Mouse (Mus musculus): ENCODE data around the gene St3gal6. TPM values are rescaled to one million over a fixed set of nuclear protein-coding genes. Genes with fewer than 3 reads are reported as not detected.

St3gal6 gene
- 12.8 and 14.0 TPM in 2 replicates for polyA plus RNA-seq (2014; fragmentation: Nextera tagmentation; extraction: Ambion mirVana)

DNA sequence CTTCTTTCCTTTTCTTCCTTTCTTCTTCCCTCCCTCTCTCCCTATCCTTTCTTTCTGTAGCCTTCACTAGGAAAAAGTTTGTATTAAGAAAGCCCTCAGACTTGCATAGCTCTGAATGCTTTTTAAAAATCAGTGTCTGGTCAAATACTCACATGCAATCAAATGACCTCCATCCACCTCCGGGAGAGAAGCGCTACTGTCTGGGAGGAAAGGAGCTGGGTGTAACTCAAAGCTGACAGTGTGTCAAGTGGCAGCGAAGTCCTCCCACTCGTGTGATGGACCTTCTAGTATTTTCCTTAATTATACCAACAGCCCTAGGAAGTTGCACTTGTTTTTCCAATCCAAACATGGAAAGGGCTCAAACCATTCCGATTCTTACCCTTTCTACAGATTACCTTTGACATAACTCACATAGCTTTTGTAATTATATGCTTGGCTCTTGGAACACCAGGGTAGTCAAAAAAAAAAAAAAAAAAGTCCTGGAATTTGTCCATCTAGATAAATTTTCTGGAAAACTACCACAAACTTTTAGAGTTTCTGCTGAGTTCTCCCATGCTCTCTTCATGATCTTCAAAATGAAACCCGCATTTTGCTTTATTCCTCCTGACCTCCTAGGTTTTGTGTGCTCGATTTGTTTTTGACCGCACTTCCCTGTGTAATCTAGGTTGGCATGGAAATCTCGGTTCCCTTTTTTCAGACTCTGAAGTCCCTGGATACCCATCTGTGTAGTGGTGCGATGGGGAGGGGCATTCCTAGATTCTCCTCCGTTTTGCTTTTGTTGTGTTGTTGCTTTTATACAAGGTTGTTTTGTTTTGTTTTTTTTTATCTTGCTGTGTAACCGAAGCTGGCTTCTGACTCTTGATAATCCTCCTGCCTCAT is at the start of gene St3gal6:
Gene St3gal6, minus strand, starts transcription at position 272 of the 879 bp plus-strand sequence.
- no peaks in the 10 kb centered on the region for H3K27me3 ChIP-seq (replicated peaks; ENCODE audit: control insufficient read depth, insufficient read depth, low read length)
- H3K4me2 ChIP-seq (ENCODE audit: low read depth, low read length), result peak within 1 kb of the TSS; percentile 73
- H3K9ac ChIP-seq (ENCODE audit: low read depth, low read length), result peak within 1 kb of the TSS; percentile 81
- H3K27ac ChIP-seq (replicated peaks; ENCODE audit: low read depth, low read length), result peak within 1 kb of the TSS; percentile 77
- no peaks in the 10 kb centered on the region for H3K4me1 ChIP-seq (ENCODE audit: control insufficient read depth, insufficient read depth, low read length)
- 86% methylated on average over 12 of the region's 12 CpGs for WGBS
- peaks cover 10% of the 10 kb centered on the region for H3K9me3 ChIP-seq (ENCODE audit: control insufficient read depth, low read length)
- ATAC-seq (ENCODE audit: low read depth) (no peak), DNase-seq (ENCODE audit: low spot score) (no peak)
- peak within 1 kb of the TSS; percentile 78 for H3K4me3 ChIP-seq (ENCODE audit: low read depth, low read length)
- no peaks in the 10 kb centered on the region for H3K36me3 ChIP-seq (ENCODE audit: control insufficient read depth, insufficient read depth, low read length)

DNA sequence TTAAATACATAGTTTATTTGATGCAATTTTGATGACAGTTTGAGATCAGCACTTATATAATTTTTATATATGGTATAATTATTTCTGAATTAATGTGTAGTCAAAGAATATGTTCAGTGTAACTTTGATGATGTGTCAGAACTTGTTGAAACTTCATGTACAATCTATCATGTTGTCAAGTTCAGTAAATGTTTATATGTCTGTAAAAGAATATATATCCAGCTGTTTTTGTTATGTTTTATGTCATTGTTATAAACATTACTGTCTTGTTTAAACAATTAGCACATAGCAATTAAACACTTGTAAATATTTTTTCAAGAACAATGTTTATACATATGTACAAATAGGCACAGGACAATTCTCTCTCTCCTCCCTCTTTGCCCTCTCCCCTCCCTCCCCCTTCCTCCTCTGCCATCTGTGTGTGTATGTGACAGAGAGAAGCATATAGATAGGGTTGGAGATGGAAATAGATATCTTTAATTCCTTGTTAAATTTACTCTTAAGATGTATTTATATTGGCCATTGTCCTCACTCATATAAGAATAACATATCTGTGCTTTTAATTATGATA is 46.7 kb upstream of the St3gal6 start:
- no peaks in the 10 kb centered on the region for H3K4me1 ChIP-seq (ENCODE audit: control insufficient read depth, insufficient read depth, low read length)
- ATAC-seq (ENCODE audit: low read depth), result no peak

DNA sequence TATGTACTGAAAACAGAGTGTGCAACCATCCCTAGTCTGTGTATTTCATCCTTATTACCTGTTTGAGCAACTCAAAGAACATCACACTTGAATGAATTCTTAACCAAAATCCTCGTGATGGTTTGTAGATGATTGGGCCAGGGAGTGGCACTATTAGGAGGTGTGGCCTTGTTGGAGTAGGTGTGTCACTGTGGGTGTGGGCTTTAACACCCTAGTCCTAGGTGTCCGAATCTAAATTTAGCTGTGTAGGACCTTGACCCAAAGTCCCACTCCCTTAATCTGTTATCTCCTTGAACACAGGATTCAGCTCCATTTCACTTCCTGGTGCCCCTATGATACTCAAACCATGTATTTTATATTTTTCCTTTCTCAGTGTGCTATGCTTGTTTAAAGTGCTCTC is 37.2 kb upstream of the St3gal6 start:
- no peak overlapping the region for H3K9ac ChIP-seq (ENCODE audit: low read depth, low read length)
- no peak overlapping the region for H3K27ac ChIP-seq (replicated peaks; ENCODE audit: low read depth, low read length)
- WGBS, result 82% methylated on average over 2 of the region's 2 CpGs
- H3K36me3 ChIP-seq (ENCODE audit: control insufficient read depth, insufficient read depth, low read length), result no peaks in the 10 kb centered on the region
- H3K4me3 ChIP-seq (ENCODE audit: low read depth, low read length), result no peak overlapping the region
- no peak for ATAC-seq (ENCODE audit: low read depth)
- H3K9me3 ChIP-seq (ENCODE audit: control insufficient read depth, low read length), result no peaks in the 10 kb centered on the region
- no peaks in the 10 kb centered on the region for H3K27me3 ChIP-seq (replicated peaks; ENCODE audit: control insufficient read depth, insufficient read depth, low read length)
- no peaks in the 10 kb centered on the region for H3K4me1 ChIP-seq (ENCODE audit: control insufficient read depth, insufficient read depth, low read length)
- no peak for DNase-seq (ENCODE audit: low spot score)
- H3K4me2 ChIP-seq (ENCODE audit: low read depth, low read length), result no peak overlapping the region

More for the DNA sequence above, 46.7 kb upstream of the St3gal6 start:
- no peaks in the 10 kb centered on the region for H3K9me3 ChIP-seq (ENCODE audit: control insufficient read depth, low read length)
- no peak overlapping the region for H3K4me2 ChIP-seq (ENCODE audit: low read depth, low read length)
- no peak overlapping the region for H3K4me3 ChIP-seq (ENCODE audit: low read depth, low read length)
- H3K27ac ChIP-seq (replicated peaks; ENCODE audit: low read depth, low read length), result no peak overlapping the region
- no peak for DNase-seq (ENCODE audit: low spot score)
- H3K36me3 ChIP-seq (ENCODE audit: control insufficient read depth, insufficient read depth, low read length), result no peaks in the 10 kb centered on the region
- no peak overlapping the region for H3K9ac ChIP-seq (ENCODE audit: low read depth, low read length)
- no peaks in the 10 kb centered on the region for H3K27me3 ChIP-seq (replicated peaks; ENCODE audit: control insufficient read depth, insufficient read depth, low read length)

DNA sequence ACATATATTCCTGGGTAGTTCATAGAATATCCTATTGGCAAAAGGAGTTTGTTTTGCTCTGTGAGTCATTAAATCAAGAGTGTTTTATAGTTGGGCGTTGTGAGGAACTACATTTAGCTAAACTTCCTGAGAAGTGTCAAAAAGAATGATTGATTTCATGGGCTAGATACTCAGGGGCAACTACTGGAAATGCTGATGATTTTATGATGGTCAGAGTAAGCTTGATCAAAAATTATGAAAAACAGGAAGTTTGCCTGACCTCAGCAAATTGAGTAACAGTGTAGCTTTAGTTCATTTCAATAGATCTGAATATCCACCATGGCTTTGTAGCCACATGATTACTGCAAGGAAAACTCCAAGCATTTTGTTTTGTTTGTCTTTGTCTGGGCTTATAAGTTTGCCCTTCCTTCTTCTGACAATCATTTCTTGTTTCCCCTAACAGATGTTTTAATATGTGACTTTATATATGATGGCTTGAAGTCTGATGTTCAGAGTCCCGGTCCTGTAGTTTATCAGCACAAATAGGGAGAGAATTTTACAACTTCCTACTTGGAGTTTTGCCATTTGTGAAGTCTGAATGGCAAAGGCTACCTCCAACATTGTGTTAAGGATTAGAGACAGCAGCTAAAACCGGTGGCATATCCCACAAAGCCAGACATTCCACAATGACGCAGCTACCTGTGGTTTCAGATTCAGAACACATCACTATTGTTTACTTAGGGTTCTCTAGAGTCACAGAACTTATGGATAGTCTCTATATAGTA is 32.2 kb upstream of the St3gal6 start:
- no peak for ATAC-seq (ENCODE audit: low read depth)
- 72% methylated on average over 4 of the region's 4 CpGs for WGBS

DNA sequence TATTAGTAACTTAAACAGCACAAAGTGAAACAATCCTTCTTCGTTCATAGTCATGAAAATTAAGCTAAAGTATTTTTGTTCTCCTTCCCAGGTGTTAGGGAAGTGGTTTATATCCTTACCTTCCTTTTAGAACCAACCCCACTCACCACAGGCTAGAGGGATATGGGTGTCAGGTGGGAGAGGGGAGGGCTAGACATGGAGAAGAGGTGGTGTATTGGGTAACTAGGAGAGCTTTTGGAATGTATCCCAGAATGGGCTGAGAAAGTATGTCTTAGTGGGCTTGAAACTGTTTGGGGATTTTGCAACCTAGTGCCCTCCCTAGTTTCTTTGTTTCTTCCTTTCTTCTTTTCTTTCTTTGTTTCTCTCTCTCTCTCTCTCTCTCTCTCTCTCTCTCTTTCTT is 30.6 kb upstream of the St3gal6 start:
- Histone ChIP-seq H3K4me3 (ENCODE audit: low read depth, low read length) (no peak overlapping the region), H3K4me1 (ENCODE audit: control insufficient read depth, insufficient read depth, low read length) (no peaks in the 10 kb centered on the region), H3K4me2 (ENCODE audit: low read depth, low read length) (no peak overlapping the region), H3K27me3 (replicated peaks; ENCODE audit: control insufficient read depth, insufficient read depth, low read length) (no peaks in the 10 kb centered on the region), H3K9me3 (ENCODE audit: control insufficient read depth, low read length) (no peaks in the 10 kb centered on the region), H3K9ac (ENCODE audit: low read depth, low read length) (no peak overlapping the region), H3K27ac (replicated peaks; ENCODE audit: low read depth, low read length) (no peak overlapping the region), H3K36me3 (ENCODE audit: control insufficient read depth, insufficient read depth, low read length) (no peaks in the 10 kb centered on the region)
- WGBS, result 54% methylated on average over 1 of the region's 1 CpGs
- ATAC-seq (ENCODE audit: low read depth) (no peak), DNase-seq (ENCODE audit: low spot score) (peak; percentile 20)

More for the DNA sequence above, 32.2 kb upstream of the St3gal6 start:
- no peaks in the 10 kb centered on the region for H3K4me1 ChIP-seq (ENCODE audit: control insufficient read depth, insufficient read depth, low read length)
- H3K4me3 ChIP-seq (ENCODE audit: low read depth, low read length), result no peak overlapping the region
- no peak overlapping the region for H3K27ac ChIP-seq (replicated peaks; ENCODE audit: low read depth, low read length)
- no peaks in the 10 kb centered on the region for H3K9me3 ChIP-seq (ENCODE audit: control insufficient read depth, low read length)
- H3K4me2 ChIP-seq (ENCODE audit: low read depth, low read length), result no peak overlapping the region
- no peak for DNase-seq (ENCODE audit: low spot score)
- H3K9ac ChIP-seq (ENCODE audit: low read depth, low read length), result no peak overlapping the region
- H3K36me3 ChIP-seq (ENCODE audit: control insufficient read depth, insufficient read depth, low read length), result no peaks in the 10 kb centered on the region
- H3K27me3 ChIP-seq (replicated peaks; ENCODE audit: control insufficient read depth, insufficient read depth, low read length), result no peaks in the 10 kb centered on the region

DNA sequence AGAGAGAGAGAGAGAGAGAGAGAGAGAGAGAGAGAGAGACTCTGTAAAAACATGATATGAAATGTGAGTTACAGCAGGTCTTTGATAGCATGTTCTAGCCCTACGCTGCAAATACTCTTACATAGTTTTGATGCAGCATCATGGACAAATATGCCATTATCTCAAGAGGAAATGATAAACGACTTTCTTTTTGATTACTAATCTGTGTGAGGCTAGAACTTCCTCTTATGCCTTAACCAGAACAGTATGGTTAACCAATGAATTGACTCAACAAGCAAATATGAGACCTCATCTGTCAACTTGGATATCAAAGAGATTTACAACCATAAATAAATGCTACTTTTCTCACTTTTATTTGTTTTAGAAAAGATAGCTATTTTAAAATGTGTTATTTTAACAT is 24.0 kb upstream of the St3gal6 start:
- Histone ChIP-seq H3K36me3 (ENCODE audit: control insufficient read depth, insufficient read depth, low read length) (no peaks in the 10 kb centered on the region), H3K4me2 (ENCODE audit: low read depth, low read length) (no peak overlapping the region), H3K4me1 (ENCODE audit: control insufficient read depth, insufficient read depth, low read length) (no peaks in the 10 kb centered on the region), H3K27me3 (replicated peaks; ENCODE audit: control insufficient read depth, insufficient read depth, low read length) (no peaks in the 10 kb centered on the region), H3K27ac (replicated peaks; ENCODE audit: low read depth, low read length) (no peak overlapping the region), H3K9ac (ENCODE audit: low read depth, low read length) (no peak overlapping the region), H3K9me3 (ENCODE audit: control insufficient read depth, low read length) (no peaks in the 10 kb centered on the region), H3K4me3 (ENCODE audit: low read depth, low read length) (no peak overlapping the region)
- ATAC-seq (ENCODE audit: low read depth) (no peak), DNase-seq (ENCODE audit: low spot score) (no peak)
- 72% methylated on average over 2 of the region's 2 CpGs for WGBS

DNA sequence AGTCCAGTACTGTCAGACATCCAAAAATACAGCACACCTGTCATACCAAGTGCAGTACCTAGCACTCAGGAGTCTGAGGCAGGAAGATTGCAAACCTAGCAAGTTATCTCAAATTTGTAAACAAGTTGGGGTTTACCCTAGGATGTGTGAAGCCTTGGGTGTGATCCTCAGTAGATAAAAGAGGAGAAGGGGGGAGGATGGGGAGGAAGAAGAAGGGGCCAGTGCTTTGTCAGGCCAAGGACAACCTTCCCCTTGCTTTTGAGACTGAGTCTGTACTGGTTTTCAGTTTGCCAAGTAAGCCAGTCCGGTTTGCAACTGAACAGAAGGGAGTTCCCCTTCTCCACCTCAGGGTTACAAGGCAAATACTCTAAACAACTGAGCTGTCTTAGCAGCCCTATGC is 22.1 kb upstream of the St3gal6 start:
- DNase-seq (ENCODE audit: low spot score) (no peak), ATAC-seq (ENCODE audit: low read depth) (no peak)
- Histone ChIP-seq H3K27ac (replicated peaks; ENCODE audit: low read depth, low read length) (no peak overlapping the region), H3K27me3 (replicated peaks; ENCODE audit: control insufficient read depth, insufficient read depth, low read length) (no peaks in the 10 kb centered on the region), H3K9me3 (ENCODE audit: control insufficient read depth, low read length) (no peaks in the 10 kb centered on the region), H3K4me1 (ENCODE audit: control insufficient read depth, insufficient read depth, low read length) (no peaks in the 10 kb centered on the region), H3K4me3 (ENCODE audit: low read depth, low read length) (no peak overlapping the region), H3K4me2 (ENCODE audit: low read depth, low read length) (no peak overlapping the region), H3K36me3 (ENCODE audit: control insufficient read depth, insufficient read depth, low read length) (no peaks in the 10 kb centered on the region), H3K9ac (ENCODE audit: low read depth, low read length) (no peak overlapping the region)
- WGBS, result 61% methylated on average over 1 of the region's 1 CpGs

DNA sequence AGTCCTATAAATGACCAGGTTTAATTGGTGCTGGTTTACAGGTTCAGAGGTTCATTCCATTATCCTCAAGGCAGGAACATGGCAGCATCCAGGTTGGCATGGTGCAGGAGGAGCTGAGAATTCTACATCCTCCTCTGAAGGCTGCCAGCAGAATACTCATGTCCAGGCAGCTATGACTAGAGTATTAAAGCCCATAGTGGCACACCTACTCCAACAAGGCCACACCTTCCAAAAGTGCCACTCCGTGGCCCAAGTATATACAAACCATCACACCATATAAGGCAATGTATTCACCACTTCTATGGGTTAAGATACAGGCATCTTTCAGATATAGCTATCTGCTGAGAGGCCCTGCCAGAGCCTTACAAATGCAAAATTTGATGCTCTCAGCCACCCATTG is 15.4 kb upstream of the St3gal6 start:
- Histone ChIP-seq H3K9ac (ENCODE audit: low read depth, low read length) (no peak overlapping the region), H3K36me3 (ENCODE audit: control insufficient read depth, insufficient read depth, low read length) (no peaks in the 10 kb centered on the region), H3K27ac (replicated peaks; ENCODE audit: low read depth, low read length) (no peak overlapping the region), H3K9me3 (ENCODE audit: control insufficient read depth, low read length) (no peaks in the 10 kb centered on the region), H3K27me3 (replicated peaks; ENCODE audit: control insufficient read depth, insufficient read depth, low read length) (no peaks in the 10 kb centered on the region), H3K4me2 (ENCODE audit: low read depth, low read length) (no peak overlapping the region), H3K4me3 (ENCODE audit: low read depth, low read length) (no peak overlapping the region), H3K4me1 (ENCODE audit: control insufficient read depth, insufficient read depth, low read length) (0 out of 2 replicates have a peak, but pooled peaks cover 4% of the 10 kb centered on the region)
- DNase-seq (ENCODE audit: low spot score) (no peak), ATAC-seq (ENCODE audit: low read depth) (no peak)
- WGBS, result 88% methylated on average over 1 of the region's 1 CpGs
